Mouse (Mus musculus) heart, postnatal 0 days (tissue): ENCODE results near the gene Gabarap.

Experiments
- CTCF ChIP-seq: IDR thresholded peaks from 2 replicates; pipeline ENCODE4 v1.5.1; 2016; ENCODE audit warnings: antibody characterized with exemption, control low read depth, low read depth
- EP300 ChIP-seq: IDR thresholded peaks from 2 replicates; pipeline ENCODE4 v1.6.1; 2016; ENCODE audit warnings: antibody characterized with exemption, low read depth

GRCm38 (mm10) chr11:70018131-70018990, 27.4 kb downstream of the Gabarap start:
- TF ChIP-seq CTCF = no peak
- TF ChIP-seq EP300 = no peak
